Mouse (Mus musculus) hindbrain, embryonic 14.5 days (tissue): ENCODE measurements around the gene Tradd. TPM values are rescaled to one million over a fixed set of nuclear protein-coding genes. Genes with fewer than 3 reads are reported as not detected.

Source experiments
- ATAC-seq: fragments of 200-750 bp; cut with Nextera tagmentation; 2 replicates; pipeline ENCODE4 v1.8.0; 2017; ENCODE audit warnings: moderate number of reproducible peaks, mild to moderate bottlenecking, moderate TSS enrichment, moderate library complexity; ENCODE audit not compliant: low FRiP score
- DNase-seq: peaks from one replicate; pipeline ENCODE4 v3.0.0-alpha.2; 2015; ENCODE audit warnings: low spot score
- H3K27ac ChIP-seq: fragments of 300-500 bp; sonication (generic); 2 replicates; pipeline ENCODE4 v1.5.1; 2014; ENCODE audit warnings: mild to moderate bottlenecking, moderate library complexity
- H3K27me3 ChIP-seq: fragments of 300-500 bp; sonication (generic); 2 replicates; pipeline ENCODE4 v1.6.1; 2014; ENCODE audit warnings: mild to moderate bottlenecking, low read length, mixed read lengths; ENCODE audit not compliant: control insufficient read depth, insufficient read depth
- H3K36me3 ChIP-seq: fragments of 300-500 bp; sonication (generic); replicated peaks from 2 replicates; pipeline ENCODE4 v1.6.1; 2014; ENCODE audit not compliant: control insufficient read depth, insufficient read depth
- H3K4me1 ChIP-seq: fragments of 300-500 bp; sonication (generic); replicated peaks from 2 replicates; pipeline ENCODE4 v1.6.1; 2014; ENCODE audit warnings: antibody characterized with exemption, low read length, mixed read lengths; ENCODE audit not compliant: control insufficient read depth, insufficient read depth
- H3K4me2 ChIP-seq: fragments of 300-500 bp; sonication (generic); replicated peaks from 2 replicates; pipeline ENCODE4 v1.6.1; 2014; ENCODE audit warnings: mild to moderate bottlenecking, moderate library complexity
- H3K4me3 ChIP-seq: fragments of 300-500 bp; sonication (generic); replicated peaks from 2 replicates; pipeline ENCODE4 v1.5.1; 2014; ENCODE audit warnings: mild to moderate bottlenecking, low read length
- H3K9ac ChIP-seq: fragments of 300-500 bp; sonication (generic); 2 replicates; pipeline ENCODE4 v1.6.1; 2014
- H3K9me3 ChIP-seq: fragments of 300-500 bp; sonication (generic); 2 replicates; pipeline ENCODE4 v1.6.1; 2016; ENCODE audit warnings: low read length; ENCODE audit not compliant: control insufficient read depth
- WGBS: fragments of 180-500 bp; shearing (Covaris S2); extraction: QIAGEN DNeasy Blood & Tissue Kit; methylation state at CpG from one replicate; pipeline ENCODE4 v1.1.7; 2014; 5-methylcytosine and 5-hydroxymethylcytosine counted together
- polyA plus RNA-seq: library from polyadenylated mRNA; unstranded; fragments of >200 nt; fragmentation: Nextera tagmentation; extraction: Ambion mirVana; gene quantifications from 2 replicates; pipeline ENCODE4 v1.2.1, GENCODE M21; 2014

Tradd gene
- polyA plus RNA-seq, 1 experiment from 2014 or later, result 17.4 TPM

- WGBS, result 11% methylated on average over 13 of the region's 13 CpGs
- Histone ChIP-seq H3K9me3 (no peaks in the 10 kb centered on the region), H3K27ac (no peak overlapping the region), H3K4me1 (peaks cover 25% of the 10 kb centered on the region), H3K4me3 (no peak overlapping the region), H3K4me2 (no peak overlapping the region), H3K27me3 (peaks cover 88% of the 10 kb centered on the region), H3K36me3 (no peaks in the 10 kb centered on the region), H3K9ac (no peak overlapping the region)
- ATAC-seq (no peak), DNase-seq (no peak)
Observed at GRCm38 (mm10) chr8:105266775-105267174, 2.4 kb upstream of the Tradd start.

- H3K27me3 ChIP-seq, result peaks cover 88% of the 10 kb centered on the region
- WGBS, result 14% methylated on average over 10 of the region's 10 CpGs
- DNase-seq (no peak), ATAC-seq (no peak)
- H3K27ac ChIP-seq, result no peak overlapping the region
- no peaks in the 10 kb centered on the region for H3K36me3 ChIP-seq
- H3K9me3 ChIP-seq, result no peaks in the 10 kb centered on the region
- H3K4me2 ChIP-seq, result peak overlapping the region; percentile 76
- H3K9ac ChIP-seq, result no peak overlapping the region
- H3K4me1 ChIP-seq, result peaks cover 19% of the 10 kb centered on the region
- peak overlapping the region; percentile 42 for H3K4me3 ChIP-seq
Observed at GRCm38 (mm10) chr8:105265128-105265527, 719 bp upstream of the Tradd start.

- WGBS, result 40% methylated on average over 16 of the region's 16 CpGs
- 0 out of 2 replicates have a peak overlapping the region, but pooled peaks have one; percentile 58 for H3K9ac ChIP-seq
- DNase-seq (no peak), ATAC-seq (no peak)
- H3K4me1 ChIP-seq, result peaks cover 18% of the 10 kb centered on the region; the same call in 1 of the 2 replicates
- no peaks in the 10 kb centered on the region for H3K9me3 ChIP-seq
- H3K4me3 ChIP-seq, result 0 out of 2 replicates have a peak overlapping the region, but pooled peaks have one; percentile 42
- H3K27ac ChIP-seq, result no peak overlapping the region
- peaks cover 92% of the 10 kb centered on the region for H3K27me3 ChIP-seq
- no peaks in the 10 kb centered on the region for H3K36me3 ChIP-seq
- H3K4me2 ChIP-seq, result peak overlapping the region; percentile 76; the same call in 1 of the 2 replicates
Observed at GRCm38 (mm10) chr8:105263244-105263912, 1.0 kb downstream of the Tradd start.

GRCm38 (mm10) chr8:105261326-105261980, 3.0 kb downstream of the Tradd start:
- Histone ChIP-seq H3K9ac (no peak overlapping the region), H3K36me3 (no peaks in the 10 kb centered on the region), H3K27me3 (peaks cover 90% of the 10 kb centered on the region), H3K4me1 (peaks cover 11% of the 10 kb centered on the region; the same call in 1 of the 2 replicates), H3K4me3 (no peak overlapping the region), H3K27ac (no peak overlapping the region), H3K4me2 (no peak overlapping the region), H3K9me3 (no peaks in the 10 kb centered on the region)
- no peak for DNase-seq
- ATAC-seq, result no peak
- WGBS, result 85% methylated on average over 12 of the region's 12 CpGs

- peaks cover 11% of the 10 kb centered on the region; the same call in 1 of the 2 replicates for H3K4me1 ChIP-seq
- no peak overlapping the region for H3K27ac ChIP-seq
- H3K9ac ChIP-seq, result no peak overlapping the region
- no peaks in the 10 kb centered on the region for H3K9me3 ChIP-seq
- H3K4me2 ChIP-seq, result no peak overlapping the region
- DNase-seq, result no peak
- no peaks in the 10 kb centered on the region for H3K36me3 ChIP-seq
- ATAC-seq, result no peak
- peaks cover 90% of the 10 kb centered on the region for H3K27me3 ChIP-seq
- WGBS, result 52% methylated on average over 7 of the region's 7 CpGs
- no peak overlapping the region for H3K4me3 ChIP-seq
Observed at GRCm38 (mm10) chr8:105260371-105261099, 3.9 kb downstream of the Tradd start.

GRCm38 (mm10) chr8:105259721-105260320, 4.6 kb downstream of the Tradd start:
- 3% methylated on average over 30 of the region's 30 CpGs for WGBS
- Histone ChIP-seq H3K36me3 (no peaks in the 10 kb centered on the region), H3K27ac (no peak overlapping the region), H3K27me3 (peaks cover 90% of the 10 kb centered on the region), H3K9ac (no peak overlapping the region), H3K4me2 (peak overlapping the region; percentile 68), H3K4me3 (peak overlapping the region; percentile 32), H3K4me1 (peaks cover 15% of the 10 kb centered on the region; the same call in 1 of the 2 replicates), H3K9me3 (no peaks in the 10 kb centered on the region)
- peak; percentile 83 for DNase-seq
- ATAC-seq, result peak; percentile 64

GRCm38 (mm10) chr8:105258911-105259720, 5.3 kb downstream of the Tradd start:
- DNase-seq (no peak), ATAC-seq (peak; percentile 29)
- peaks cover 87% of the 10 kb centered on the region for H3K27me3 ChIP-seq
- under 1% methylated on average over 55 of the region's 55 CpGs for WGBS
- no peaks in the 10 kb centered on the region for H3K36me3 ChIP-seq
- no peak overlapping the region for H3K9ac ChIP-seq
- peaks cover 16% of the 10 kb centered on the region; the same call in 1 of the 2 replicates for H3K4me1 ChIP-seq
- H3K9me3 ChIP-seq, result no peaks in the 10 kb centered on the region
- H3K4me3 ChIP-seq, result peak overlapping the region; percentile 32
- H3K4me2 ChIP-seq, result peak overlapping the region; percentile 68
- no peak overlapping the region for H3K27ac ChIP-seq

GRCm38 (mm10) chr8:105257318-105258114, 6.9 kb downstream of the Tradd start:
- Histone ChIP-seq H3K27me3 (peaks cover 73% of the 10 kb centered on the region), H3K9ac (no peak overlapping the region), H3K4me2 (no peak overlapping the region), H3K4me1 (peaks cover 16% of the 10 kb centered on the region; the same call in 1 of the 2 replicates), H3K4me3 (no peak overlapping the region), H3K27ac (no peak overlapping the region), H3K9me3 (no peaks in the 10 kb centered on the region), H3K36me3 (peaks cover 10% of the 10 kb centered on the region)
- WGBS, result 73% methylated on average over 7 of the region's 7 CpGs
- no peak for ATAC-seq
- DNase-seq, result no peak
